Mouse (Mus musculus) brain, embryonic 14.5 days (tissue): ENCODE results near the gene Catsperb.

Source experiments
- CTCF ChIP-seq: fragments of 200-500 bp; IDR thresholded peaks from 2 replicates; pipeline ENCODE4 v1.5.1; 2012; ENCODE audit warnings: inconsistent platforms, mild to moderate bottlenecking, moderate library complexity, borderline replicate concordance; ENCODE audit not compliant: insufficient read depth, insufficient read length; ENCODE audit errors: extremely low read depth
- POLR2A ChIP-seq: fragments of 200-500 bp; IDR thresholded peaks from 2 replicates; pipeline ENCODE4 v1.6.1; 2012; ENCODE audit warnings: mild to moderate bottlenecking, inconsistent platforms, borderline replicate concordance; ENCODE audit not compliant: poor library complexity, insufficient read depth, insufficient read length, severe bottlenecking; ENCODE audit errors: extremely low read depth

DNA sequence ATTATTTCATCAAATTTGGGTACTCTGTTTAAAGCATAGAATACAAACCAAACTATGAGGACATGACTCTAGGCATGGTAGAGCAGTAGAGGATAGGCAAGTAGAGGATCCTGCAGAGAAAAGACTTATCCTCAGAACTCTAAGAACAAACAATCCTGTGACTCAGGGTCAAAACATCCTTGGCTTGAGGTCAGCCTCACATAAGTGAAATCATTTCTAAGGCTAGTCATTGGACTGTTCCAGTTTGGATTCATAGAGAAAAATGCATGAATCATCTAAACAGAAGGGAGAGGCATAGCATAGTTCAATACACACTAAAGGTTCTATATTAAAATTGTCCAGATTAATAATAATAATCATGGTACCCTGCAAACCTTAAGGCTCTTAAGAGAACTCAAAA, 79.1 kb downstream of the Catsperb start:
- TF ChIP-seq CTCF (no peak), POLR2A (no peak)
